Mouse (Mus musculus): Measurements from ENCODE around the gene Hnrnpl.

Hnrnpl gene

GRCm38 (mm10) chr7:28812436-28812835 is 4.1 kb downstream of the Hnrnpl start:
- peak; percentile 52 for DNase-seq (ENCODE audit: low read depth)

GRCm38 (mm10) chr7:28812949-28813348 is 4.6 kb downstream of the Hnrnpl start:
- peak; percentile 62 for DNase-seq (ENCODE audit: low read depth)

- DNase-seq (ENCODE audit: low read depth) = peak; percentile 14
Measured at GRCm38 (mm10) chr7:28814306-28815034, 6.1 kb downstream of the Hnrnpl start.

GRCm38 (mm10) chr7:28815230-28815629 is 6.9 kb downstream of the Hnrnpl start:
- DNase-seq (ENCODE audit: low read depth) = peak; percentile 8

- peak; percentile 36 for DNase-seq (ENCODE audit: low read depth)
Measured at GRCm38 (mm10) chr7:28816201-28816600, 7.9 kb downstream of the Hnrnpl start.

- peak; percentile 25 for DNase-seq (ENCODE audit: low read depth)
Measured at GRCm38 (mm10) chr7:28816920-28817319, 8.6 kb downstream of the Hnrnpl start.

- peak; percentile 31 for DNase-seq (ENCODE audit: low read depth)
Measured at GRCm38 (mm10) chr7:28817524-28817923, 9.2 kb downstream of the Hnrnpl start.

GRCm38 (mm10) chr7:28817957-28818356 is 9.6 kb downstream of the Hnrnpl start:
- no peak for DNase-seq (ENCODE audit: low read depth)

GRCm38 (mm10) chr7:28818436-28818835 is 10.1 kb downstream of the Hnrnpl start:
- DNase-seq (ENCODE audit: low read depth) = no peak

GRCm38 (mm10) chr7:28818861-28819452 is 10.6 kb downstream of the Hnrnpl start:
- DNase-seq (ENCODE audit: low read depth) = peak; percentile 23

- DNase-seq (ENCODE audit: low read depth) = peak; percentile 22
Measured at GRCm38 (mm10) chr7:28819571-28819970, 11.2 kb downstream of the Hnrnpl start.

- peak; percentile 62 for DNase-seq (ENCODE audit: low read depth)
Measured at GRCm38 (mm10) chr7:28820358-28821260, 12.3 kb downstream of the Hnrnpl start.

- peak; percentile 73 for DNase-seq (ENCODE audit: low read depth)
Measured at GRCm38 (mm10) chr7:28821261-28821831, 13.0 kb downstream of the Hnrnpl start.

GRCm38 (mm10) chr7:28822556-28822955 is 14.2 kb downstream of the Hnrnpl start:
- DNase-seq (ENCODE audit: low read depth) = peak; percentile 23

- DNase-seq (ENCODE audit: low read depth) = peak; percentile 30
Measured at GRCm38 (mm10) chr7:28822993-28823903, 14.9 kb downstream of the Hnrnpl start.

- DNase-seq (ENCODE audit: low read depth) = peak; percentile 30
Measured at GRCm38 (mm10) chr7:28823932-28824331, 15.6 kb downstream of the Hnrnpl start.

GRCm38 (mm10) chr7:28824941-28825685 is 16.8 kb downstream of the Hnrnpl start, which contains the start of gene Ech1:
Gene Ech1 (plus strand): TSS chr7:28825217.
- peak; percentile 95 for DNase-seq (ENCODE audit: low read depth)

GRCm38 (mm10) chr7:28825686-28826401 is 17.5 kb downstream of the Hnrnpl start:
- peak; percentile 76 for DNase-seq (ENCODE audit: low read depth)

- DNase-seq (ENCODE audit: low read depth) = no peak
Measured at GRCm38 (mm10) chr7:28826402-28826772, 18.0 kb downstream of the Hnrnpl start.

GRCm38 (mm10) chr7:28827338-28827737 is 19.0 kb downstream of the Hnrnpl start:
- DNase-seq (ENCODE audit: low read depth) = no peak
